In genomic region chr7:30717006-30717715, GRCm38 (mm10) we compare ENCODE assay signal across 8 mouse cellular contexts. TPM values are rescaled to one million over a fixed set of nuclear protein-coding genes. Genes with fewer than 3 reads are reported as not detected.
DNase-seq lines count a peak whose midpoint lies in the region; ATAC-seq and TF ChIP-seq lines count a peak whose summit lies in the region.

No protein-coding gene starts in this region.

- TF ChIP-seq POLR2A in bone marrow macrophage, adult 2 months (IDR thresholded peaks at IDR 0.05; ENCODE audit: borderline replicate concordance, low read depth, low read length) = no peak

- ATAC-seq in forebrain, embryonic 16.5 days = peak; percentile 95
- ATAC-seq in hindbrain, embryonic 12.5 days (ENCODE audit: low FRiP score) = peak; percentile 90

- peak overlapping the region; percentile 83 for H3K4me3 ChIP-seq in E14TG2a.4 (replicated peaks; ENCODE audit: low read length)
- H3K4me3 ChIP-seq in bone marrow macrophage, adult 2 months (ENCODE audit: insufficient read depth, low read length) = peak overlapping the region; percentile 52
- peak overlapping the region; percentile 32 for H3K4me3 ChIP-seq in forebrain, embryonic 16.5 days (replicated peaks; ENCODE audit: low read length)
- H3K4me3 ChIP-seq in hindbrain, embryonic 12.5 days = peak overlapping the region; percentile 29

- H3K4me1 ChIP-seq in E14TG2a.4 (replicated peaks; ENCODE audit: low read depth, low read length) = peaks cover 31% of the 10 kb centered on the region
- H3K4me1 ChIP-seq in bone marrow macrophage, adult 2 months (ENCODE audit: control insufficient read depth, insufficient read depth, low read length) = peaks cover 10% of the 10 kb centered on the region
- peaks cover 10% of the 10 kb centered on the region; the same call in 1 of the 2 replicates for H3K4me1 ChIP-seq in forebrain, embryonic 16.5 days (replicated peaks; ENCODE audit: control insufficient read depth, insufficient read depth, low read length)
- H3K4me1 ChIP-seq in hindbrain, embryonic 12.5 days = peaks cover 13% of the 10 kb centered on the region

- DNase-seq in layer of hippocampus, postnatal 14 days (ENCODE audit: low spot score in 2 of 2) = peak; percentile 43 to 60
- peak; percentile 77 for DNase-seq in lung, postnatal 10 days
- peak; percentile 90 for DNase-seq in retina, embryonic 14.5 days (ENCODE audit: low spot score)
- peak; percentile 61 for DNase-seq in thymus, postnatal 25 days

- no peaks in the 10 kb centered on the region for H3K36me3 ChIP-seq in E14TG2a.4 (ENCODE audit: insufficient read depth, low read length)
- no peaks in the 10 kb centered on the region for H3K36me3 ChIP-seq in forebrain, embryonic 16.5 days (ENCODE audit: control insufficient read depth, insufficient read depth)
- no peaks in the 10 kb centered on the region for H3K36me3 ChIP-seq in hindbrain, embryonic 12.5 days

- no peak overlapping the region for H3K27ac ChIP-seq in bone marrow macrophage, adult 2 months (ENCODE audit: insufficient read depth, low read depth, low read length)
- H3K27ac ChIP-seq in forebrain, embryonic 16.5 days (ENCODE audit: low read length) = no peak overlapping the region
- H3K27ac ChIP-seq in hindbrain, embryonic 12.5 days = no peak overlapping the region

- H3K9me3 ChIP-seq in E14TG2a.4 (ENCODE audit: low read length) = no peaks in the 10 kb centered on the region
- H3K9me3 ChIP-seq in forebrain, embryonic 16.5 days (ENCODE audit: control insufficient read depth, low read length) = no peaks in the 10 kb centered on the region
- H3K9me3 ChIP-seq in hindbrain, embryonic 12.5 days (replicated peaks) = no peaks in the 10 kb centered on the region

- H3K9ac ChIP-seq in forebrain, embryonic 16.5 days (replicated peaks; ENCODE audit: low read depth, low read length) = 0 out of 2 replicates have a peak overlapping the region, but pooled peaks have one; percentile 19
- H3K9ac ChIP-seq in hindbrain, embryonic 12.5 days = peak overlapping the region; percentile 27; the same call in 1 of the 2 replicates

- TF ChIP-seq CTCF in E14TG2a.4 (conservative IDR thresholded peaks at IDR 0.05; ENCODE audit: low read length) = no peak
- no peak for TF ChIP-seq CTCF in bone marrow macrophage, adult 2 months (IDR thresholded peaks at IDR 0.05; ENCODE audit: low read depth, low read length)

- peak overlapping the region; percentile 55 for H3K4me2 ChIP-seq in forebrain, embryonic 16.5 days (ENCODE audit: low read length)
- H3K4me2 ChIP-seq in hindbrain, embryonic 12.5 days (replicated peaks) = peak overlapping the region; percentile 53

- peaks cover 68% of the 10 kb centered on the region for H3K27me3 ChIP-seq in E14TG2a.4 (ENCODE audit: insufficient read depth, low read length)
- peaks cover 17% of the 10 kb centered on the region for H3K27me3 ChIP-seq in forebrain, embryonic 16.5 days (replicated peaks; ENCODE audit: control insufficient read depth, insufficient read depth, low read length)
- peaks cover 52% of the 10 kb centered on the region for H3K27me3 ChIP-seq in hindbrain, embryonic 12.5 days

- 3% methylated on average over 43 of the region's 43 CpGs for WGBS in forebrain, embryonic 16.5 days
- 2% methylated on average over 43 of the region's 43 CpGs for WGBS in hindbrain, embryonic 12.5 days

RNA-seq across cellular contexts. Expression of gene Atp4a, which starts 5.2 kb away (rescaled TPM):
- not detected in 2 replicates for polyA plus RNA-seq in bone marrow macrophage, adult 2 months (2012; ENCODE audit: insufficient read depth, insufficient read length, missing spikeins)
- polyA plus RNA-seq in forebrain, embryonic 16.5 days (2015; fragmentation: Nextera tagmentation; extraction: Ambion mirVana) = 1.3 and 2.4 TPM in 2 replicates
- polyA plus RNA-seq in hindbrain, embryonic 12.5 days (2016; fragmentation: Nextera tagmentation; extraction: Ambion mirVana) = 0.93 and 1.3 TPM in 2 replicates
- total RNA-seq in layer of hippocampus, postnatal 14 days (2021) = 1 to 10 TPM in 1 of 2 experiments, under 1 TPM in 1; 0.79 to 1.4 TPM

RNA-seq across cellular contexts. Expression of gene Tmem147, which starts 12.2 kb away (rescaled TPM):
- polyA plus RNA-seq in bone marrow macrophage, adult 2 months (2012; ENCODE audit: insufficient read depth, insufficient read length, missing spikeins) = 74.6 and 80.3 TPM in 2 replicates
- polyA plus RNA-seq in forebrain, embryonic 16.5 days (2015; fragmentation: Nextera tagmentation; extraction: Ambion mirVana) = 202 and 214 TPM in 2 replicates
- polyA plus RNA-seq in hindbrain, embryonic 12.5 days (2016; fragmentation: Nextera tagmentation; extraction: Ambion mirVana) = 147 and 164 TPM in 2 replicates
- total RNA-seq in layer of hippocampus, postnatal 14 days (2021) = 100 to 1,000 TPM; 127 to 143 TPM

RNA-seq across cellular contexts. Expression of gene 2200002J24Rik, which starts 18.4 kb away (rescaled TPM):
- not detected in 2 replicates for polyA plus RNA-seq in bone marrow macrophage, adult 2 months (2012; ENCODE audit: insufficient read depth, insufficient read length, missing spikeins)
- polyA plus RNA-seq in forebrain, embryonic 16.5 days (2015; fragmentation: Nextera tagmentation; extraction: Ambion mirVana) = not detected in 2 replicates
- polyA plus RNA-seq in hindbrain, embryonic 12.5 days (2016; fragmentation: Nextera tagmentation; extraction: Ambion mirVana) = not detected in 2 replicates
- total RNA-seq in layer of hippocampus, postnatal 14 days (2021) = not detected

RNA-seq across cellular contexts. Expression of gene Gapdhs, which starts 26.3 kb away (rescaled TPM):
- not detected in 2 replicates for polyA plus RNA-seq in bone marrow macrophage, adult 2 months (2012; ENCODE audit: insufficient read depth, insufficient read length, missing spikeins)
- 0.68 and 1.1 TPM in 2 replicates for polyA plus RNA-seq in forebrain, embryonic 16.5 days (2015; fragmentation: Nextera tagmentation; extraction: Ambion mirVana)
- 0.76 and 1.1 TPM in 2 replicates for polyA plus RNA-seq in hindbrain, embryonic 12.5 days (2016; fragmentation: Nextera tagmentation; extraction: Ambion mirVana)
- not detected for total RNA-seq in layer of hippocampus, postnatal 14 days (2021)

RNA-seq across cellular contexts. Expression of gene Sbsn, which starts 34.1 kb away (rescaled TPM):
- 6.9 and 8.3 TPM in 2 replicates for polyA plus RNA-seq in bone marrow macrophage, adult 2 months (2012; ENCODE audit: insufficient read depth, insufficient read length, missing spikeins)
- polyA plus RNA-seq in forebrain, embryonic 16.5 days (2015; fragmentation: Nextera tagmentation; extraction: Ambion mirVana) = 2.2 and 2.3 TPM in 2 replicates
- 1.7 and 2.5 TPM in 2 replicates for polyA plus RNA-seq in hindbrain, embryonic 12.5 days (2016; fragmentation: Nextera tagmentation; extraction: Ambion mirVana)
- 10 to 100 TPM in 1 of 2 experiments, 1 to 10 TPM in 1; 6.8 to 10.7 TPM for total RNA-seq in layer of hippocampus, postnatal 14 days (2021)

Comparison
In these comparisons a context has a peak if more than half of its experiments do, and no peak if none do; other contexts are left out.
1. H3K4me3 ChIP-seq: peak in every context shown above with its lines; median percentile 83 in E14TG2a.4; 52 in bone marrow macrophage, adult 2 months; 32 in forebrain, embryonic 16.5 days; 29 in hindbrain, embryonic 12.5 days.